Comparison of ENCODE assay signal across 26 mouse cellular contexts in genomic region chr1:86712045-86712444, GRCm38 (mm10). TPM values are rescaled to one million over a fixed set of nuclear protein-coding genes. Genes with fewer than 3 reads are reported as not detected.
"Had no signal": no experiment of that assay in that cellular context is flagged by ENCODE, and none has a peak within 500 bp of the region (broad histone marks: within the 10 kb centered on the region; RNA-seq: fewer than 3 reads in every experiment).

No protein-coding gene starts in this region.

- ATAC-seq: forebrain, postnatal 0 days; hindbrain, postnatal 0 days; intestine, embryonic 16.5 days had no signal

- DNase-seq: forebrain, postnatal 0 days; gastrocnemius, postnatal 14 days; gastrocnemius, postnatal 36 days; heart, adult 2 months; heart, postnatal 14 days; heart, postnatal 36 days; kidney, adult 11 months; kidney, adult 8-10 months; kidney, postnatal 14 days; layer of hippocampus, adult 9-11 months; layer of hippocampus, postnatal 36 days; left cerebral cortex, postnatal 4 days; lung, adult 18-20 months had no signal

- H3K9ac ChIP-seq: forebrain, postnatal 0 days; heart, embryonic 13.5 days; heart, embryonic 15.5 days; hindbrain, embryonic 13.5 days; hindbrain, embryonic 15.5 days; limb, embryonic 13.5 days; limb, embryonic 15.5 days; liver, embryonic 14.5 days had no signal

- H3K27ac ChIP-seq: heart, adult 2 months; heart, embryonic 13.5 days; heart, embryonic 15.5 days; hindbrain, embryonic 13.5 days; hindbrain, embryonic 15.5 days; hindbrain, postnatal 0 days; left cerebral cortex, adult 2 months; limb, embryonic 13.5 days; limb, embryonic 15.5 days; liver, embryonic 14.5 days had no signal

- H3K4me1 ChIP-seq: heart, embryonic 13.5 days; heart, embryonic 15.5 days; hindbrain, embryonic 15.5 days; limb, embryonic 13.5 days; limb, embryonic 15.5 days had no signal

- H3K9me3 ChIP-seq: heart, embryonic 13.5 days; heart, embryonic 15.5 days; hindbrain, embryonic 13.5 days; hindbrain, embryonic 15.5 days; limb, embryonic 13.5 days; limb, embryonic 15.5 days had no signal

- H3K4me3 ChIP-seq: heart, adult 2 months; heart, embryonic 13.5 days; heart, embryonic 15.5 days; hindbrain, embryonic 13.5 days; hindbrain, embryonic 15.5 days; left cerebral cortex, adult 2 months; limb, embryonic 13.5 days; limb, embryonic 15.5 days had no signal

- H3K27me3 ChIP-seq: heart, embryonic 13.5 days; heart, embryonic 15.5 days; hindbrain, embryonic 13.5 days; hindbrain, embryonic 15.5 days; limb, embryonic 13.5 days; limb, embryonic 15.5 days had no signal

- H3K4me2 ChIP-seq: heart, embryonic 11.5 days; heart, embryonic 13.5 days; heart, embryonic 15.5 days; hindbrain, embryonic 13.5 days; hindbrain, embryonic 15.5 days; limb, embryonic 13.5 days; limb, embryonic 15.5 days had no signal

- H3K36me3 ChIP-seq: heart, embryonic 13.5 days; heart, embryonic 15.5 days; hindbrain, embryonic 13.5 days; hindbrain, embryonic 15.5 days; limb, embryonic 13.5 days; limb, embryonic 15.5 days had no signal

RNA-seq across cellular contexts. Expression of gene Nppc, which starts 41.7 kb away (rescaled TPM):
- total RNA-seq: granulocyte monocyte progenitor cell, adult 5-6 weeks; heart, adult 2 months; hematopoietic stem cell, adult 5-6 weeks had no signal
